Mouse (Mus musculus): ENCODE measurements around the gene Tmx4.
"Not testable (repeated sequence)": the region's sequence is repeated elsewhere in the genome, so short reads cannot be mapped to it uniquely, and the experiment has no call there.

The Tmx4 gene

GRCm38 (mm10) chr2:134643514-134644300, at the start of gene Tmx4:
Tmx4 (minus strand) TSS chr2:134644145.
- peak; percentile 94 for DNase-seq (ENCODE audit: low read depth, low spot score)

- DNase-seq (ENCODE audit: low read depth, low spot score), result no peak
Measured at GRCm38 (mm10) chr2:134692125-134692524, 48.2 kb upstream of the Tmx4 start.

GRCm38 (mm10) chr2:134691055-134691454, 47.1 kb upstream of the Tmx4 start:
- DNase-seq (ENCODE audit: low read depth, low spot score), result no peak

- no peak for DNase-seq (ENCODE audit: low read depth, low spot score)
Measured at GRCm38 (mm10) chr2:134682326-134682725, 38.4 kb upstream of the Tmx4 start.

GRCm38 (mm10) chr2:134681271-134681961, 37.5 kb upstream of the Tmx4 start:
- DNase-seq (ENCODE audit: low read depth, low spot score), result no peak

GRCm38 (mm10) chr2:134679567-134679966, 35.6 kb upstream of the Tmx4 start:
- DNase-seq (ENCODE audit: low read depth, low spot score), result no peak

- DNase-seq (ENCODE audit: low read depth, low spot score), result no peak
Measured at GRCm38 (mm10) chr2:134675465-134675864, 31.5 kb upstream of the Tmx4 start.

GRCm38 (mm10) chr2:134673604-134674003, 29.7 kb upstream of the Tmx4 start:
- peak; percentile 43 for DNase-seq (ENCODE audit: low read depth, low spot score)

- DNase-seq (ENCODE audit: low read depth, low spot score), result no peak
Measured at GRCm38 (mm10) chr2:134656477-134656876, 12.5 kb upstream of the Tmx4 start.

GRCm38 (mm10) chr2:134654668-134655067, 10.7 kb upstream of the Tmx4 start:
- DNase-seq (ENCODE audit: low read depth, low spot score), result no peak

GRCm38 (mm10) chr2:134652759-134653158, 8.8 kb upstream of the Tmx4 start:
- DNase-seq (ENCODE audit: low read depth, low spot score), result no peak

- no peak for DNase-seq (ENCODE audit: low read depth, low spot score)
Measured at GRCm38 (mm10) chr2:134648999-134649398, 5.1 kb upstream of the Tmx4 start.

GRCm38 (mm10) chr2:134645752-134646151, 1.8 kb upstream of the Tmx4 start:
- DNase-seq (ENCODE audit: low read depth, low spot score), result no peak

- DNase-seq (ENCODE audit: low read depth, low spot score), result no peak
Measured at GRCm38 (mm10) chr2:134645166-134645565, 1.2 kb upstream of the Tmx4 start.

GRCm38 (mm10) chr2:134644301-134644912, 462 bp upstream of the Tmx4 start:
- DNase-seq (ENCODE audit: low read depth, low spot score), result no peak

- no peak for DNase-seq (ENCODE audit: low read depth, low spot score)
Measured at GRCm38 (mm10) chr2:134642377-134642776, 1.6 kb downstream of the Tmx4 start.

- no peak for DNase-seq (ENCODE audit: low read depth, low spot score)
Measured at GRCm38 (mm10) chr2:134641372-134641771, 2.6 kb downstream of the Tmx4 start.

- no peak for DNase-seq (ENCODE audit: low read depth, low spot score)
Measured at GRCm38 (mm10) chr2:134640398-134640797, 3.5 kb downstream of the Tmx4 start.

- not testable (repeated sequence) for DNase-seq (ENCODE audit: low read depth, low spot score)
Measured at GRCm38 (mm10) chr2:134628541-134628940, 15.4 kb downstream of the Tmx4 start.

- no peak for DNase-seq (ENCODE audit: low read depth, low spot score)
Measured at GRCm38 (mm10) chr2:134604935-134605334, 39.0 kb downstream of the Tmx4 start.

GRCm38 (mm10) chr2:134591081-134591694, 52.8 kb downstream of the Tmx4 start:
- no peak for DNase-seq (ENCODE audit: low read depth, low spot score)

- no peak for DNase-seq (ENCODE audit: low read depth, low spot score)
Measured at GRCm38 (mm10) chr2:134585243-134585642, 58.7 kb downstream of the Tmx4 start.

All from c-Kit-negative CD71-positive TER-119-positive erythroid progenitor cells, embryonic 14.5 days (primary cell).